Mouse (Mus musculus): ENCODE data around the gene Arl10.

GRCm38 (mm10) chr13:54581385-54581784, 6.6 kb downstream of the Arl10 start:
- TF ChIP-seq CTCF (IDR thresholded peaks at IDR 0.05; ENCODE audit: low read depth) = no peak
- no peak for TF ChIP-seq EP300 (IDR thresholded peaks at IDR 0.05; ENCODE audit: low read depth)

Data from heart, postnatal 0 days (tissue).